Mouse (Mus musculus): ENCODE results near the gene Basp1. TPM values are rescaled to one million over a fixed set of nuclear protein-coding genes. Genes with fewer than 3 reads are reported as not detected.

The Basp1 gene
- polyA plus RNA-seq, 1 experiment from 2014 or later: 14.5 TPM

DNA sequence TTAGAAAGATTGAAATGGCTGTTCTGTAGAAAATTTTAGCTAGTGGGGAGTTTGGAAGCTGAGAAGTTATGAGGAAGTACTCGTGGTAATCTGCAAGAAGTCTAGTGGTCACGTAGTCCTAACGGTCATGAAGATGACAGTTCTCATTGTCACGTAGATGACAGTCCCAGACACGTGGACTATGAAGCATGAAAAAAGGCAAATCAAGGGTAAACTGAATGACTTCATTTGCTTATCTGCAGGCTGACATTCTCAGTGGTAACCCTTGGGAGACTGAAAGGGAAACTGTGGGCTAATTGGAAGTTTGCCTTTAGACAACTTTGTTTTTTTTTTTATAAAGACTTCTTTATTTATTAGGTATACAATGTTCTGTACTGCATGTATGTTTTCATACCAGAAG lies 58.2 kb downstream of the Basp1 start:
- no peak overlapping the region for H3K4me3 ChIP-seq (ENCODE audit: low read length)
- H3K36me3 ChIP-seq (ENCODE audit: insufficient read depth, low read length): no peaks in the 10 kb centered on the region
- H3K9ac ChIP-seq (replicated peaks; ENCODE audit: low read length): no peak overlapping the region
- no peaks in the 10 kb centered on the region for H3K9me3 ChIP-seq (ENCODE audit: low read length)
- H3K4me2 ChIP-seq (replicated peaks; ENCODE audit: low read depth, low read length): no peak overlapping the region
- H3K27ac ChIP-seq (ENCODE audit: low read length): no peak overlapping the region
- H3K4me1 ChIP-seq (ENCODE audit: insufficient read depth, low read length): peaks cover 5% of the 10 kb centered on the region; the same call in 1 of the 2 replicates
- no peak for ATAC-seq (ENCODE audit: low FRiP score, low TSS enrichment)
- WGBS: 90% methylated on average over 5 of the region's 5 CpGs
- peaks cover 3% of the 10 kb centered on the region; the same call in 1 of the 2 replicates for H3K27me3 ChIP-seq (ENCODE audit: insufficient read depth, low read length)

DNA sequence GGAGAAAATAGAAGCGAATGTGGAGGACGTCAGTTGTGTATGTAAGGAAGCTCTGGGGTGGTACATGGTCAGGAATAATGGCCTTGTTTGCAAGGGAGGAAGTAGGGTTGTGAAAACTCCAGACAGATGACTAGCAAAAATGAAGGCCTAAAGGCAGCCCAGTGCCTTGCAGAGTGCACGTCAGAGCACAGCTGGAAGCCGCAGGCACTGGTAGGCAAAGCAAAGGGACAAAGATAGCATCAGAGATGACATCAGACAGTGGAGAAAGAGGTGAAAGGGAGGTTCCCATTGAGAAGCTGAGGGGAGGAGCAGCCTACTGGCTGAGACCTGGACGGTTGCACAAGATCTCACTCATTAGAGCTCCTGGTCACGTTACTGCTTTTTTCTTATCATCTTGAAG lies 58.8 kb downstream of the Basp1 start:
- WGBS: 78% methylated on average over 6 of the region's 6 CpGs

DNA sequence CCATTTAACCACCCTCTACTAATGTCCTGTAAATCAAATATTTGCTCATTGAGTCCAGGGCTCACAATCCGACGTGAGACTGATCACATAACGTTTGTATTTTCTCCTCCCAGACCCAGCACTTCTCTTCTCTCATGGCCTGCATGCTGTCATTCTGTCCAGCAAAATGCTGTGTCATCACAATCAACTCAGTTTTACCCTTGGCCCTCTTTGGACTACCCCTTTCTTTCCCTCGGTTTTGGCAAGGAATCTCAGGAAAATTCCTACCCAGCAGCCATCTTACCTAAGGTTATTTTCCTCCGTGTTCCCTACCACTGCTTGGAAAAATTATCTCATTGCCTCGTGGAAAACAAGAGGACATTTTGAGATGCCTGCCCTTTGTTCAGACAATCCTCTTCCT lies 60.1 kb downstream of the Basp1 start:
- no peaks in the 10 kb centered on the region for H3K36me3 ChIP-seq (ENCODE audit: insufficient read depth, low read length)
- no peak overlapping the region for H3K4me3 ChIP-seq (ENCODE audit: low read length)
- ATAC-seq (ENCODE audit: low FRiP score, low TSS enrichment): no peak
- H3K9me3 ChIP-seq (ENCODE audit: low read length): peaks cover 2% of the 10 kb centered on the region; the same call in 1 of the 2 replicates
- H3K27ac ChIP-seq (ENCODE audit: low read length): no peak overlapping the region
- 73% methylated on average over 6 of the region's 6 CpGs for WGBS
- no peak overlapping the region for H3K9ac ChIP-seq (replicated peaks; ENCODE audit: low read length)
- H3K4me2 ChIP-seq (replicated peaks; ENCODE audit: low read depth, low read length): no peak overlapping the region
- H3K4me1 ChIP-seq (ENCODE audit: insufficient read depth, low read length): no peaks in the 10 kb centered on the region
- no peaks in the 10 kb centered on the region for H3K27me3 ChIP-seq (ENCODE audit: insufficient read depth, low read length)

More for the DNA sequence above, 58.8 kb downstream of the Basp1 start:
- Histone ChIP-seq H3K9me3 (ENCODE audit: low read length) (no peaks in the 10 kb centered on the region), H3K36me3 (ENCODE audit: insufficient read depth, low read length) (no peaks in the 10 kb centered on the region), H3K27ac (ENCODE audit: low read length) (no peak overlapping the region), H3K4me3 (ENCODE audit: low read length) (no peak overlapping the region), H3K4me2 (replicated peaks; ENCODE audit: low read depth, low read length) (no peak overlapping the region), H3K9ac (replicated peaks; ENCODE audit: low read length) (no peak overlapping the region), H3K27me3 (ENCODE audit: insufficient read depth, low read length) (peaks cover 3% of the 10 kb centered on the region; the same call in 1 of the 2 replicates), H3K4me1 (ENCODE audit: insufficient read depth, low read length) (peaks cover 5% of the 10 kb centered on the region; the same call in 1 of the 2 replicates)
- no peak for ATAC-seq (ENCODE audit: low FRiP score, low TSS enrichment)

DNA sequence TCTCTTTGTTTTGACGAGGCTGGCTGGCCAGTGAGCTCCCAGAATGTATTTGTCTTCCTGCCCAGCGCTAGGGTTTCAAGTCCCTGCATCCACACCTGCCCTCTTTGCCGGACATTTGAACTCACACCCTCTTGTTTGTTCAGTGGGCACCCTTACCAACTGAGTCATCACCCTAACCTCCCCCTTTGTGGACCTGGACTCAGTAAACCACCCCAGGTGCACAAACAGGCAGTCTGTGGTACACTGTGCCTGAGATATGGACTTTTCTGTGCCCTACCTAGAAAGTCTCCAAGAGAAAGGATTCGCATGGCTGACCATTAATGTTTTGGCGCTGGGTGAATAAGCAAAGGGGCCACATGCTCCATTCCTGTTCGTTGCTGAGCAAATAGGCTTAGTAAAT lies 70.3 kb downstream of the Basp1 start:
- H3K9me3 ChIP-seq (ENCODE audit: low read length): no peaks in the 10 kb centered on the region

DNA sequence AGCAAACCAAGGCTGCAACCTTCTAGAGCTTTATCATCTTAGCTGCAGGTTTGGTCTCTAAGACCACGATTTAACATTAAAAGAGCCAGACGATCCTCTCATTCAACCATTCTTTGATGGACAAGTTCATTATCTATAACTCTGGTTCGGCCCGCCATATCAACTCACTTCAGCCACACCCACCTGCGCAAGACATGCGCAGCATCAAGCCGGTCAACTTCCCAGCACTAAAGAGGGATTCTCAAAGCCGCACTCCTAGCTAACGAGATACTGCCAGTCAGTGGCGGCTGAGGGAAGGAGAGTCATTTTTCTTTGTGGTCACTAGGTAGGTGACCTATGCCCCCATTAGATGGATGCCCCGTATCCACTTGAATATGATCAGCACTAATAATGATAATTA lies 78.3 kb downstream of the Basp1 start:
- no peaks in the 10 kb centered on the region for H3K4me1 ChIP-seq (ENCODE audit: insufficient read depth, low read length)
- ATAC-seq (ENCODE audit: low FRiP score, low TSS enrichment): no peak
- no peak overlapping the region for H3K27ac ChIP-seq (ENCODE audit: low read length)
- H3K27me3 ChIP-seq (ENCODE audit: insufficient read depth, low read length): no peaks in the 10 kb centered on the region
- H3K9me3 ChIP-seq (ENCODE audit: low read length): no peaks in the 10 kb centered on the region
- H3K9ac ChIP-seq (replicated peaks; ENCODE audit: low read length): no peak overlapping the region
- H3K4me3 ChIP-seq (ENCODE audit: low read length): no peak overlapping the region
- H3K36me3 ChIP-seq (ENCODE audit: insufficient read depth, low read length): no peaks in the 10 kb centered on the region
- no peak overlapping the region for H3K4me2 ChIP-seq (replicated peaks; ENCODE audit: low read depth, low read length)
- 86% methylated on average over 11 of the region's 11 CpGs for WGBS

More for the DNA sequence above, 70.3 kb downstream of the Basp1 start:
- H3K9ac ChIP-seq (replicated peaks; ENCODE audit: low read length): no peak overlapping the region
- WGBS: 40% methylated on average over 6 of the region's 6 CpGs
- H3K4me1 ChIP-seq (ENCODE audit: insufficient read depth, low read length): no peaks in the 10 kb centered on the region
- H3K27ac ChIP-seq (ENCODE audit: low read length): no peak overlapping the region
- ATAC-seq (ENCODE audit: low FRiP score, low TSS enrichment): peak; percentile 31; the same call in 1 of the 2 replicates
- no peak overlapping the region for H3K4me2 ChIP-seq (replicated peaks; ENCODE audit: low read depth, low read length)
- no peaks in the 10 kb centered on the region for H3K36me3 ChIP-seq (ENCODE audit: insufficient read depth, low read length)
- no peaks in the 10 kb centered on the region for H3K27me3 ChIP-seq (ENCODE audit: insufficient read depth, low read length)
- H3K4me3 ChIP-seq (ENCODE audit: low read length): no peak overlapping the region

- Histone ChIP-seq H3K4me3 (ENCODE audit: low read length) (no peak overlapping the region), H3K9me3 (ENCODE audit: low read length) (no peaks in the 10 kb centered on the region), H3K4me1 (ENCODE audit: insufficient read depth, low read length) (no peaks in the 10 kb centered on the region), H3K36me3 (ENCODE audit: insufficient read depth, low read length) (no peaks in the 10 kb centered on the region), H3K9ac (replicated peaks; ENCODE audit: low read length) (no peak overlapping the region), H3K4me2 (replicated peaks; ENCODE audit: low read depth, low read length) (no peak overlapping the region), H3K27me3 (ENCODE audit: insufficient read depth, low read length) (no peaks in the 10 kb centered on the region), H3K27ac (ENCODE audit: low read length) (no peak overlapping the region)
- ATAC-seq (ENCODE audit: low FRiP score, low TSS enrichment): no peak
- WGBS: 72% methylated on average over 16 of the region's 16 CpGs
These were observed 81.6 kb downstream of the Basp1 start for GRCm38 (mm10) chr15:25331877-25332445.

DNA sequence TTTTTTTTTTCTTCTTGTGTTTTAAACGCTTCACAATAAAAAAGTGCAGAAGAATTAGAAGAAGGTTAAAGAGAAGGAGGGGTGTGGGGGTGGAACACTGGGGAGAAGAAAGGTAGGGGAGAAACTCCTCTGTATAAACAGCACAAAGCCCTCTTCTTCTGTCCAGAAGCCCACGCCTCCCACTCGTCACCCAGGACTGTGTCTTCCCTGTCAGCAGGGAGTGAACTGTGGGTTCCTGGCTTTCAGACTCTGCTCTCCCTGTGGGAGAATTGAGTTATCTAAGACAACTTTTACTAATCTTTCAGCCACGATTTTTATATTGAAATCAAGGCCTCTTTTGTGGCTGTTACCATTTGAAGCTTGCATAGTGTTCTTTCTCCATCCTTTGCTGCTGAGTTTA lies 82.6 kb downstream of the Basp1 start:
- no peaks in the 10 kb centered on the region for H3K4me1 ChIP-seq (ENCODE audit: insufficient read depth, low read length)

GRCm38 (mm10) chr15:25322601-25323000 lies 91.0 kb downstream of the Basp1 start:
- H3K27ac ChIP-seq (ENCODE audit: low read length): no peak overlapping the region
- H3K4me3 ChIP-seq (ENCODE audit: low read length): no peak overlapping the region
- 48% methylated on average over 2 of the region's 2 CpGs for whole genome bisulfite sequencing
- no peaks in the 10 kb centered on the region for H3K36me3 ChIP-seq (ENCODE audit: insufficient read depth, low read length)
- H3K4me2 ChIP-seq (replicated peaks; ENCODE audit: low read depth, low read length): no peak overlapping the region
- ATAC-seq (ENCODE audit: low FRiP score, low TSS enrichment): no peak
- H3K9me3 ChIP-seq (ENCODE audit: low read length): no peaks in the 10 kb centered on the region
- no peaks in the 10 kb centered on the region for H3K4me1 ChIP-seq (ENCODE audit: insufficient read depth, low read length)
- no peak overlapping the region for H3K9ac ChIP-seq (replicated peaks; ENCODE audit: low read length)
- no peaks in the 10 kb centered on the region for H3K27me3 ChIP-seq (ENCODE audit: insufficient read depth, low read length)

More for the DNA sequence above, 82.6 kb downstream of the Basp1 start:
- no peak overlapping the region for H3K4me3 ChIP-seq (ENCODE audit: low read length)
- H3K4me2 ChIP-seq (replicated peaks; ENCODE audit: low read depth, low read length): no peak overlapping the region
- no peak for ATAC-seq (ENCODE audit: low FRiP score, low TSS enrichment)
- WGBS: 61% methylated on average over 4 of the region's 4 CpGs
- no peak overlapping the region for H3K9ac ChIP-seq (replicated peaks; ENCODE audit: low read length)
- H3K27ac ChIP-seq (ENCODE audit: low read length): no peak overlapping the region
- no peaks in the 10 kb centered on the region for H3K36me3 ChIP-seq (ENCODE audit: insufficient read depth, low read length)
- H3K9me3 ChIP-seq (ENCODE audit: low read length): no peaks in the 10 kb centered on the region
- H3K27me3 ChIP-seq (ENCODE audit: insufficient read depth, low read length): no peaks in the 10 kb centered on the region

- Histone ChIP-seq H3K27ac (ENCODE audit: low read length) (no peak overlapping the region), H3K9ac (replicated peaks; ENCODE audit: low read length) (no peak overlapping the region), H3K4me1 (ENCODE audit: insufficient read depth, low read length) (no peaks in the 10 kb centered on the region), H3K36me3 (ENCODE audit: insufficient read depth, low read length) (no peaks in the 10 kb centered on the region), H3K27me3 (ENCODE audit: insufficient read depth, low read length) (no peaks in the 10 kb centered on the region), H3K4me3 (ENCODE audit: low read length) (no peak overlapping the region), H3K4me2 (replicated peaks; ENCODE audit: low read depth, low read length) (no peak overlapping the region), H3K9me3 (ENCODE audit: low read length) (no peaks in the 10 kb centered on the region)
- ATAC-seq (ENCODE audit: low FRiP score, low TSS enrichment): no peak
- WGBS: 87% methylated on average over 3 of the region's 3 CpGs
These were observed 91.5 kb downstream of the Basp1 start for GRCm38 (mm10) chr15:25322111-25322510.

DNA sequence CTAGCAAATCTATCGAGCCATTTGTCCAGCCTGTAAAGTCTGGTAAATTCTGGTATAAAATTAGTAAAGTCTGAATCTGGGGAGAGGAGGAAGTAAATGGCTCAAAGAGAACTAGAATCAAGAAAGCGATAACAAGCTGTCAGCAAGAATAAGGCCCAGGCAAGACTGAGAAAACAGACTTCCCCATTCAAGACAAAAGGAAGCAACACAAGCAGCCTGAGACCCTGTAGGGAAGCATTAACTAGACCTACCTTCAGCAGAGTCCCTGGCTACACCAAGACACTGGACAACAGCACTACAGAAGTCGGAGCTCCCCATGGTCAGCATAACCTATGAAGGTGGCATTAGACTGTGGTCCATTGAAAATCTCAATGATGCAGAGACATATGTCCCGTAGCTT lies 91.9 kb downstream of the Basp1 start:
- Histone ChIP-seq H3K4me2 (replicated peaks; ENCODE audit: low read depth, low read length) (no peak overlapping the region), H3K9me3 (ENCODE audit: low read length) (no peaks in the 10 kb centered on the region), H3K4me3 (ENCODE audit: low read length) (no peak overlapping the region), H3K27me3 (ENCODE audit: insufficient read depth, low read length) (no peaks in the 10 kb centered on the region), H3K9ac (replicated peaks; ENCODE audit: low read length) (no peak overlapping the region), H3K36me3 (ENCODE audit: insufficient read depth, low read length) (no peaks in the 10 kb centered on the region), H3K27ac (ENCODE audit: low read length) (no peak overlapping the region), H3K4me1 (ENCODE audit: insufficient read depth, low read length) (no peaks in the 10 kb centered on the region)
- 95% methylated on average over 4 of the region's 4 CpGs for whole genome bisulfite sequencing
- no peak for ATAC-seq (ENCODE audit: low FRiP score, low TSS enrichment)
